Mouse (Mus musculus): Measurements from ENCODE around the gene Ankrd33.

The Ankrd33 gene

GRCm38 (mm10) chr15:101115511-101116110 lies at the start of gene Ankrd33:
TSS of gene Ankrd33 (plus strand) at chr15:101115755.
- DNase-seq (ENCODE audit: low spot score), result no peak

- no peak for DNase-seq (ENCODE audit: low spot score)
These were observed 49.1 kb upstream of the Ankrd33 start for GRCm38 (mm10) chr15:101066364-101066847.

- no peak for DNase-seq (ENCODE audit: low spot score)
These were observed 48.4 kb upstream of the Ankrd33 start for GRCm38 (mm10) chr15:101066920-101067696.

GRCm38 (mm10) chr15:101068029-101068428 lies 47.5 kb upstream of the Ankrd33 start:
- no peak for DNase-seq (ENCODE audit: low spot score)

GRCm38 (mm10) chr15:101068671-101069070 lies 46.9 kb upstream of the Ankrd33 start:
- DNase-seq (ENCODE audit: low spot score), result no peak

GRCm38 (mm10) chr15:101069641-101070190 lies 45.8 kb upstream of the Ankrd33 start:
- no peak for DNase-seq (ENCODE audit: low spot score)

- DNase-seq (ENCODE audit: low spot score), result no peak
These were observed 44.8 kb upstream of the Ankrd33 start for GRCm38 (mm10) chr15:101070762-101071161.

- DNase-seq (ENCODE audit: low spot score), result no peak
These were observed 42.8 kb upstream of the Ankrd33 start for GRCm38 (mm10) chr15:101072736-101073135.

- DNase-seq (ENCODE audit: low spot score), result no peak
These were observed 41.5 kb upstream of the Ankrd33 start for GRCm38 (mm10) chr15:101074067-101074466.

GRCm38 (mm10) chr15:101075150-101075549 lies 40.4 kb upstream of the Ankrd33 start:
- DNase-seq (ENCODE audit: low spot score), result no peak

- DNase-seq (ENCODE audit: low spot score), result no peak
These were observed 39.9 kb upstream of the Ankrd33 start for GRCm38 (mm10) chr15:101075656-101076055.

- DNase-seq (ENCODE audit: low spot score), result no peak
These were observed 39.2 kb upstream of the Ankrd33 start for GRCm38 (mm10) chr15:101076071-101077000.

GRCm38 (mm10) chr15:101077001-101077812 lies 38.3 kb upstream of the Ankrd33 start:
- DNase-seq (ENCODE audit: low spot score), result no peak

GRCm38 (mm10) chr15:101077813-101078730 lies 37.5 kb upstream of the Ankrd33 start, which contains the start of gene Fignl2:
TSS of gene Fignl2 (minus strand) at chr15:101078567.
- DNase-seq (ENCODE audit: low spot score), result no peak

- DNase-seq (ENCODE audit: low spot score), result peak; percentile 40
These were observed 36.8 kb upstream of the Ankrd33 start for GRCm38 (mm10) chr15:101078731-101079156.

GRCm38 (mm10) chr15:101080031-101080520 lies 35.5 kb upstream of the Ankrd33 start:
- DNase-seq (ENCODE audit: low spot score), result no peak

- DNase-seq (ENCODE audit: low spot score), result no peak
These were observed 34.5 kb upstream of the Ankrd33 start for GRCm38 (mm10) chr15:101081035-101081548.

- DNase-seq (ENCODE audit: low spot score), result no peak
These were observed 33.3 kb upstream of the Ankrd33 start for GRCm38 (mm10) chr15:101082236-101082635.

GRCm38 (mm10) chr15:101084499-101084898 lies 31.1 kb upstream of the Ankrd33 start:
- DNase-seq (ENCODE audit: low spot score), result no peak

Measured in left cerebral cortex, adult 11 months (tissue).